Mouse (Mus musculus) Patski (cell line): ENCODE data around the gene Olfr418. TPM values are rescaled to one million over a fixed set of nuclear protein-coding genes. Genes with fewer than 3 reads are reported as not detected.

Source experiments
- ATAC-seq: fragments of 100-300 bp; one replicate; pipeline ENCODE4 v1.8.0; 2021
- CTCF ChIA-PET: fragments of 350-600 bp; sonication (Branson Sonifier 250); formaldehyde crosslinking; loops from one replicate; lab custom pipeline; 2022; ENCODE audit warnings: inconsistent platforms; lab: Charles Lee
- POLR2A ChIA-PET: fragments of 350-600 bp; sonication (Branson Sonifier 250); formaldehyde crosslinking; loops from one replicate; lab custom pipeline; 2022; ENCODE audit warnings: antibody characterized with exemption, inconsistent platforms; lab: Charles Lee
- DNase-seq: peaks from one replicate; pipeline ENCODE4 v3.0.0-alpha.2; 2011; ENCODE audit warnings: low read depth, low spot score
- H3K27me3 ChIP-seq: fragments of 371-371 bp; one replicate; pipeline ENCODE4 v1.5.1; 2021
- CTCF ChIP-seq: fragments of 100-300 bp; IDR thresholded peaks from one replicate; pipeline ENCODE4 v1.5.1; 2021
- in situ Hi-C: fragments of 300-500 bp; cut with MboI; formaldehyde crosslinking; loops from 3 replicates; pipeline ENCODE4 v1.11.1; 2018; ENCODE audit warnings: low pct_unique_long_range_greater_than_20kb, mixed read lengths
- polyA plus RNA-seq: library from polyadenylated mRNA; unstranded; gene quantifications from one replicate; pipeline ENCODE4 v1.2.3, GENCODE M21; 2021

Gene Olfr418
- polyA plus RNA-seq, 1 experiment from 2014 or later, result not detected

DNA sequence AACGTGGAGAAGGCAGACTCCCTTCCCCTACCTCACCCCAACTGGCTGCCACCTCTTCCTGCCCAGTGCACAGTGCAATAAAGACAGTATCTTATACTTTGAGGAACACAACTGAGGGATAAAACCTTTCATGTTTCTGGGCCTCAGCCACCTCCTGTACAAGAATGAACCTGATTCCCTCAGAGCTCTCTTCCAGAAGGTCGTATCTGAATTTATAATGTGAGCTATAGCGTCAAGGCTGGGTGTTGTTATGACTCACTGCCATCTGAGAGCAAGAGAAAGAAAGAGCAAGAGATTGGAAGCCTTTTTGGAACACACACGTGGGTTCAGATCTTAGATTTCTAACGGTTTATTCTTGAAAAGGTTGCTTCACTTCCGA lies 56.4 kb downstream of the Olfr418 start:
- no peak for ATAC-seq
- in situ Hi-C loops, result no loop called here
- no peak for DNase-seq
- POLR2A ChIA-PET, result no interaction called here
- CTCF ChIA-PET, result no interaction called here
- H3K27me3 ChIP-seq, result peaks cover 11% of the 10 kb centered on the region
- no peak for TF ChIP-seq CTCF

Other genes starting within 250 kb of the Olfr418 start
- gene Olfr1408, start 128.6 kb upstream of the Olfr418 start, polyA plus RNA-seq, result not detected
- gene Olfr1406, start 75.4 kb upstream of the Olfr418 start, polyA plus RNA-seq, result not detected
- not detected for gene Olfr218, start 68.2 kb upstream of the Olfr418 start, polyA plus RNA-seq
- not detected for gene Olfr1404, start 53.6 kb upstream of the Olfr418 start, polyA plus RNA-seq
- gene Fcer1a, start 38.8 kb upstream of the Olfr418 start, polyA plus RNA-seq, result not detected
- gene Mptx2, start 11.8 kb downstream of the Olfr418 start, polyA plus RNA-seq, result not detected
- gene Ackr1, start 67.7 kb downstream of the Olfr418 start, polyA plus RNA-seq, result not detected
- 0.13 TPM for gene Aim2, start 84.9 kb downstream of the Olfr418 start, polyA plus RNA-seq
- gene Cadm3, start 101.7 kb downstream of the Olfr418 start, polyA plus RNA-seq, result not detected
- not detected for gene Ifi206, start 225.0 kb downstream of the Olfr418 start, polyA plus RNA-seq